Mouse (Mus musculus): ENCODE results near the gene Matk. TPM values are rescaled to one million over a fixed set of nuclear protein-coding genes. Genes with fewer than 3 reads are reported as not detected.

Gene Matk
- total and polyA plus RNA-seq, 2 experiments = 0.43 to 0.65 TPM

GRCm38 (mm10) chr10:81284719-81285118 lies 32.0 kb downstream of the Matk start:
- peaks cover 2% of the 10 kb centered on the region; the same call in 1 of the 2 replicates for H3K36me3 ChIP-seq (ENCODE audit: control insufficient read depth, insufficient read depth, low read length)
- peaks cover 13% of the 10 kb centered on the region; the same call in 1 of the 2 replicates for H3K4me1 ChIP-seq (ENCODE audit: control insufficient read depth, insufficient read depth, low read length)
- no peak for DNase-seq (ENCODE audit: extremely low read depth, low read depth, low spot score)
- H3K4me3 ChIP-seq (ENCODE audit: insufficient read depth, low read depth, low read length) = no peak overlapping the region
- H3K27me3 ChIP-seq (ENCODE audit: control insufficient read depth, insufficient read depth, low read length) = no peaks in the 10 kb centered on the region
- no peak overlapping the region for H3K27ac ChIP-seq (replicated peaks; ENCODE audit: insufficient read depth, low read depth, low read length)
- TF ChIP-seq POLR2A (IDR thresholded peaks at IDR 0.05; ENCODE audit: extremely low read depth, insufficient read depth, low read length) = no peak
- H3K79me2 ChIP-seq (ENCODE audit: control insufficient read depth, insufficient read depth, low read length) = peaks cover 19% of the 10 kb centered on the region; the same call in 1 of the 2 replicates
- WGBS = 62% methylated on average over 17 of the region's 17 CpGs
- H3K9ac ChIP-seq (ENCODE audit: low read depth, low read length) = no peak overlapping the region

DNA sequence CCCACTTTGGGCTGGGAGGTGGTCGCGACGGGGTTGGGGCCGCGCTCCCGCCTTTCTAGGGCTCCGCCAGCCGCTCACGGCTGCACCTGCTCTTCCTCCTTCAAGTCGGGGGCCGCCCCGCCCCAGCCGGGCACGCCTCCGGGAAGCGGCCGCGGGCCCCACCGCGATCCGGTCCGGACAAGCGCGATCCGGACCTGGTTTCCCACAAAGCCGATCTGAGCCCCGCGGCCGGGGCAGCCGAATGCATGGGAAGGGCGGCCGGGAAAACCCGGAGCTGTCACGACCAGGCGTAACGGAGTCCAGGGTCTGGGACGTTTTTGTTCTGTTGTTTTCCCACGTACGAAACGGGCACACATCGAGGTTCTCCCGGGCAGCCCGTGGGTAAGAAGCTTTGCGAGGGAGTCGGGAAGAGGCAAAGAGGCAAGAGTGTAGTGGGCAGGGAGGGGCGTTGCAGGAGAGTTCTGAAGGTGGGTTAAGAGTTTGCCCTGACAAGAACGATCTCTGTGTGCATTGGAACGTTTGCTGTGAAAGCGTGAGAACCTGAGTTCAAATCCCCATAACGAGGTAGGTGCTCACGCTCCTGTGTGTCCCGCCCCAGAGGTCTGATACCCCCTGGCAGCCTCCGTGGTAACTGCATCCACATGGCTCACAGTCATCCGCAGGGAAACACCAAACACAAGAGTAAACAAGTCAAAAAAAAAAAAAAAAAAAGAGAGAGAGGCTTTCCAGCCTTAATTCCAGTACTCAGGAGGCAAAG lies 33.1 kb downstream of the Matk start:
- Histone ChIP-seq H3K79me2 (ENCODE audit: control insufficient read depth, insufficient read depth, low read length) (peaks cover 19% of the 10 kb centered on the region; the same call in 1 of the 2 replicates), H3K27me3 (ENCODE audit: control insufficient read depth, insufficient read depth, low read length) (no peaks in the 10 kb centered on the region), H3K4me1 (ENCODE audit: control insufficient read depth, insufficient read depth, low read length) (peaks cover 20% of the 10 kb centered on the region; the same call in 1 of the 2 replicates), H3K27ac (replicated peaks; ENCODE audit: insufficient read depth, low read depth, low read length) (0 out of 2 replicates have a peak overlapping the region, but pooled peaks have one; percentile 5), H3K9ac (ENCODE audit: low read depth, low read length) (peak overlapping the region; percentile 33; the same call in 1 of the 2 replicates), H3K36me3 (ENCODE audit: control insufficient read depth, insufficient read depth, low read length) (no peaks in the 10 kb centered on the region), H3K4me3 (ENCODE audit: insufficient read depth, low read depth, low read length) (peak overlapping the region; percentile 42)
- TF ChIP-seq CTCF (IDR thresholded peaks at IDR 0.05; ENCODE audit: low read depth, low read length) (no peak), POLR2A (IDR thresholded peaks at IDR 0.05; ENCODE audit: extremely low read depth, insufficient read depth, low read length) (no peak)
- no peak for DNase-seq (ENCODE audit: extremely low read depth, low read depth, low spot score)
- 17% methylated on average over 54 of the region's 54 CpGs for WGBS

DNA sequence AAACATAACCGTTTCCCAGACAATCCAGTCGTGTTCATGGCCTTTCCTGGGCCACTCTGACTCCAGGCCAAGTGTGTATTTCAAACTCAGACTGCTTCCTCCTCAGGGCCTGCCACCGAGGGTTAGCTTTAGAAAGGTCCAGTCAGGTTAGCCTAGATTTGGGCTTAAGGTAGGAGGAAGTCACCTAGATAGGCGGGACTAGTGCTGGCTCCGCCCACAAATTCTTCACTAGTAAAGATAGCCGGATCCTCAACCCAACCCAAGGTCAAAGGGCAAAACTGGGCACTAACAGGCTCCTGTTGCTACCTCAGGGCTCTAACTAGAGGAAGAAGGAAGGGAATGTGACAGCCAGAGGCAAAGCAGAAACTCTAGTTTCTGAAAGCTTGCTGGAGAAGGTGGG lies 33.9 kb downstream of the Matk start:
- Histone ChIP-seq H3K36me3 (ENCODE audit: control insufficient read depth, insufficient read depth, low read length) (no peaks in the 10 kb centered on the region), H3K79me2 (ENCODE audit: control insufficient read depth, insufficient read depth, low read length) (peaks cover 19% of the 10 kb centered on the region; the same call in 1 of the 2 replicates), H3K4me3 (ENCODE audit: insufficient read depth, low read depth, low read length) (no peak overlapping the region), H3K4me1 (ENCODE audit: control insufficient read depth, insufficient read depth, low read length) (peaks cover 24% of the 10 kb centered on the region), H3K27ac (replicated peaks; ENCODE audit: insufficient read depth, low read depth, low read length) (peak overlapping the region; percentile 5; the same call in 1 of the 2 replicates), H3K27me3 (ENCODE audit: control insufficient read depth, insufficient read depth, low read length) (no peaks in the 10 kb centered on the region), H3K9ac (ENCODE audit: low read depth, low read length) (no peak overlapping the region)
- TF ChIP-seq POLR2A (IDR thresholded peaks at IDR 0.05; ENCODE audit: extremely low read depth, insufficient read depth, low read length) (no peak), CTCF (IDR thresholded peaks at IDR 0.05; ENCODE audit: low read depth, low read length) (no peak)
- DNase-seq (ENCODE audit: extremely low read depth, low read depth, low spot score) = peak; percentile 86
- 13% methylated on average over 6 of the region's 6 CpGs for WGBS

GRCm38 (mm10) chr10:81287513-81288157 lies 34.9 kb downstream of the Matk start:
- Histone ChIP-seq H3K27me3 (ENCODE audit: control insufficient read depth, insufficient read depth, low read length) (no peaks in the 10 kb centered on the region), H3K79me2 (ENCODE audit: control insufficient read depth, insufficient read depth, low read length) (peaks cover 19% of the 10 kb centered on the region; the same call in 1 of the 2 replicates), H3K4me1 (ENCODE audit: control insufficient read depth, insufficient read depth, low read length) (peaks cover 24% of the 10 kb centered on the region), H3K9ac (ENCODE audit: low read depth, low read length) (no peak overlapping the region), H3K27ac (replicated peaks; ENCODE audit: insufficient read depth, low read depth, low read length) (no peak overlapping the region), H3K4me3 (ENCODE audit: insufficient read depth, low read depth, low read length) (no peak overlapping the region), H3K36me3 (ENCODE audit: control insufficient read depth, insufficient read depth, low read length) (no peaks in the 10 kb centered on the region)
- DNase-seq (ENCODE audit: extremely low read depth, low read depth, low spot score) = no peak
- WGBS = 77% methylated on average over 8 of the region's 8 CpGs
- TF ChIP-seq CTCF (IDR thresholded peaks at IDR 0.05; ENCODE audit: low read depth, low read length) (peak; percentile 88), POLR2A (IDR thresholded peaks at IDR 0.05; ENCODE audit: extremely low read depth, insufficient read depth, low read length) (no peak)

DNA sequence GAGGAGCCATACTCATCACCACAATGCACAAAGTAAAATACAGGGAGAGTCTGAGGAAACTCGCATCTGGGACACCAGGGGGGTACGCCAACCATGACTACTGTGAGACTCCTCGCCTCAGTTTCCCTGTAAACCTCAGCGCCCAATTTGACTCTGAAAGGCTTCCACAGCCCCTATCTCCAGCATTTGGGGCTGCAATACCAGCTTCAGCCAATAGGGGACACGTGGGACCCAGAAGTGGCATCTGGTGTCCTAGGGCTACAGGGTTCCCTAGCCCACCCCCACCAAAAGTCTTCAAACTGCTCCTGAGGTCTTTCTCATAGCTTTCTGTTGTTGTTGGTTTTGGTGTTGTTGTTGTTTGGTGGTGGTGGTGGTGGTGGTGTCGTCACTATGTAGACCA lies 35.9 kb downstream of the Matk start:
- Histone ChIP-seq H3K9ac (ENCODE audit: low read depth, low read length) (no peak overlapping the region), H3K4me1 (ENCODE audit: control insufficient read depth, insufficient read depth, low read length) (peaks cover 27% of the 10 kb centered on the region), H3K4me3 (ENCODE audit: insufficient read depth, low read depth, low read length) (no peak overlapping the region), H3K27me3 (ENCODE audit: control insufficient read depth, insufficient read depth, low read length) (no peaks in the 10 kb centered on the region), H3K27ac (replicated peaks; ENCODE audit: insufficient read depth, low read depth, low read length) (no peak overlapping the region), H3K36me3 (ENCODE audit: control insufficient read depth, insufficient read depth, low read length) (no peaks in the 10 kb centered on the region), H3K79me2 (ENCODE audit: control insufficient read depth, insufficient read depth, low read length) (peaks cover 25% of the 10 kb centered on the region; the same call in 1 of the 2 replicates)
- TF ChIP-seq CTCF (IDR thresholded peaks at IDR 0.05; ENCODE audit: low read depth, low read length) (peak; percentile 69), POLR2A (IDR thresholded peaks at IDR 0.05; ENCODE audit: extremely low read depth, insufficient read depth, low read length) (no peak)
- WGBS = 61% methylated on average over 6 of the region's 6 CpGs
- no peak for DNase-seq (ENCODE audit: extremely low read depth, low read depth, low spot score)
